Comparison of ENCODE assay signal across 19 mouse cellular contexts in the genomic region with DNA sequence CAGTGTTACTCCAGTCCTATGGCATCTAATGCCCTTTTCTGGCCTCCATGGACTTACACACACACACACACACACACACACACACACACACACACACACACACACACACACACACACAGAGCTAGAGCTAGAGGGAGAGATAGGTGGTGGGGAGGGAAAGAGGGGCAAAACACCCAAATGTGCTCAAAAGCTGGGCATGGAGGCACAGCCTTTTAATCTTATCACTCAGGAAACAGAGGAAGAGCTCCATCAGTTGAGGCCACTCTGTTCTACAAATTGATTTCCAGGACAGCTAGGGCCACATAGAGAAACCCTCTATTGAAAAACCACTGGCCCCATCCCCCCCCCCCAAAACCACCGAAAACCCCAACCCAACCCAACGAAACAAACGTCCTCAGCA. TPM values are rescaled to one million over a fixed set of nuclear protein-coding genes. Genes with fewer than 3 reads are reported as not detected.
"Had no signal": no experiment of that assay in that cellular context is flagged by ENCODE, and none has a peak within 500 bp of the region (broad histone marks: within the 10 kb centered on the region; RNA-seq: fewer than 3 reads in every experiment).

No protein-coding gene starts in this region.

- H3K4me2 ChIP-seq: limb, embryonic 12.5 days; lung, embryonic 15.5 days; midbrain, embryonic 11.5 days; neural tube, embryonic 13.5 days had no signal

- H3K4me3 ChIP-seq: left cerebral cortex, adult 2 months; limb, embryonic 12.5 days; lung, embryonic 15.5 days; neural tube, embryonic 13.5 days had no signal

- ATAC-seq: inflammation-experienced regulatory T-cells, adult 6 months; intestine, postnatal 0 days; midbrain, embryonic 16.5 days had no signal

- DNase-seq: kidney, adult 8-10 months; kidney, postnatal 25 days; lung, postnatal 14 days; retina, postnatal 1 day; thymus, postnatal 14 days had no signal

- H3K9me3 ChIP-seq: limb, embryonic 12.5 days; lung, embryonic 15.5 days; neural tube, embryonic 13.5 days had no signal

- H3K27me3 ChIP-seq: limb, embryonic 12.5 days; lung, embryonic 15.5 days; neural tube, embryonic 13.5 days had no signal

- H3K4me1 ChIP-seq: limb, embryonic 12.5 days; lung, embryonic 15.5 days; neural tube, embryonic 13.5 days had no signal

- H3K9ac ChIP-seq: limb, embryonic 12.5 days; lung, embryonic 15.5 days; neural tube, embryonic 13.5 days had no signal

- H3K27ac ChIP-seq: left cerebral cortex, adult 2 months; limb, embryonic 12.5 days; lung, embryonic 15.5 days; macrophage; neural tube, embryonic 13.5 days; stomach, postnatal 0 days had no signal

RNA-seq across cellular contexts. Expression of a gene that starts 22.3 kb away (rescaled TPM):
- total RNA-seq: layer of hippocampus, postnatal 25 days; left cerebral cortex, adult 2 months; left cerebral cortex, postnatal 25 days; liver, adult 2 months had no signal
- polyA plus RNA-seq: inflammation-experienced regulatory T-cells, adult 6 months; intestine, postnatal 0 days; kidney, embryonic 16.5 days; limb, embryonic 12.5 days; liver, adult 2 months; macrophage; midbrain, embryonic 11.5 days; neural tube, embryonic 13.5 days; stomach, postnatal 0 days had no signal
